Comparison of ENCODE assay signal across 8 mouse cellular contexts in genomic region chr4:46276851-46277581, GRCm38 (mm10).
DNase-seq lines count a peak whose midpoint lies in the region; ATAC-seq and TF ChIP-seq lines count a peak whose summit lies in the region.

No protein-coding gene starts in this region.

- peaks cover 55% of the 10 kb centered on the region for H3K27me3 ChIP-seq in forebrain, embryonic 12.5 days
- H3K27me3 ChIP-seq in forebrain, embryonic 16.5 days (replicated peaks; ENCODE audit: control insufficient read depth, insufficient read depth, low read length): 0 out of 2 replicates have a peak, but pooled peaks cover 5% of the 10 kb centered on the region
- H3K27me3 ChIP-seq in liver, embryonic 11.5 days (replicated peaks; ENCODE audit: control insufficient read depth, insufficient read depth, low read length): no peaks in the 10 kb centered on the region
- no peaks in the 10 kb centered on the region; the same call in 1 of the 2 replicates for H3K27me3 ChIP-seq in neural tube, embryonic 15.5 days (replicated peaks)

- no peak for TF ChIP-seq CTCF in layer of hippocampus, adult 2 months (conservative IDR thresholded peaks at IDR 0.05)

- ATAC-seq in forebrain, embryonic 12.5 days (ENCODE audit: low FRiP score): no peak
- ATAC-seq in forebrain, embryonic 16.5 days: no peak
- no peak for ATAC-seq in liver, embryonic 11.5 days (replicated peaks; ENCODE audit: low FRiP score)
- ATAC-seq in neural tube, embryonic 15.5 days (ENCODE audit: low FRiP score): no peak
- no peak for ATAC-seq in inflammation-experienced regulatory T-cells, adult 6 months

- 0 out of 2 replicates have a peak overlapping the region, but pooled peaks have one; percentile 16 for H3K4me2 ChIP-seq in forebrain, embryonic 12.5 days
- no peak overlapping the region for H3K4me2 ChIP-seq in forebrain, embryonic 16.5 days (ENCODE audit: low read length)
- H3K4me2 ChIP-seq in liver, embryonic 11.5 days: peak overlapping the region; percentile 37
- peak overlapping the region; percentile 7; the same call in 1 of the 2 replicates for H3K4me2 ChIP-seq in neural tube, embryonic 15.5 days

- no peak overlapping the region for H3K4me3 ChIP-seq in forebrain, embryonic 12.5 days (replicated peaks)
- no peak overlapping the region for H3K4me3 ChIP-seq in forebrain, embryonic 16.5 days (replicated peaks; ENCODE audit: low read length)
- no peak overlapping the region for H3K4me3 ChIP-seq in liver, embryonic 11.5 days (ENCODE audit: low read depth, low read length)
- no peak overlapping the region for H3K4me3 ChIP-seq in neural tube, embryonic 15.5 days (replicated peaks)
- no peak overlapping the region for H3K4me3 ChIP-seq in layer of hippocampus, adult 2 months

- peaks cover 11% of the 10 kb centered on the region; the same call in 1 of the 2 replicates for H3K4me1 ChIP-seq in forebrain, embryonic 12.5 days
- H3K4me1 ChIP-seq in forebrain, embryonic 16.5 days (replicated peaks; ENCODE audit: control insufficient read depth, insufficient read depth, low read length): no peaks in the 10 kb centered on the region; the same call in 1 of the 2 replicates
- no peaks in the 10 kb centered on the region for H3K4me1 ChIP-seq in liver, embryonic 11.5 days (replicated peaks; ENCODE audit: control insufficient read depth, insufficient read depth, low read length)
- H3K4me1 ChIP-seq in neural tube, embryonic 15.5 days: peaks cover 9% of the 10 kb centered on the region; the same call in 1 of the 2 replicates

- peak overlapping the region; percentile 30; the same call in 1 of the 2 replicates for H3K9ac ChIP-seq in forebrain, embryonic 12.5 days
- H3K9ac ChIP-seq in forebrain, embryonic 16.5 days (replicated peaks; ENCODE audit: low read depth, low read length): no peak overlapping the region
- H3K9ac ChIP-seq in liver, embryonic 11.5 days (ENCODE audit: low read depth, low read length): no peak overlapping the region
- H3K9ac ChIP-seq in neural tube, embryonic 15.5 days (replicated peaks): no peak overlapping the region

- no peak overlapping the region for H3K27ac ChIP-seq in forebrain, embryonic 12.5 days
- no peak overlapping the region for H3K27ac ChIP-seq in forebrain, embryonic 16.5 days (ENCODE audit: low read length)
- H3K27ac ChIP-seq in liver, embryonic 11.5 days (ENCODE audit: low read depth, low read length): no peak overlapping the region
- H3K27ac ChIP-seq in neural tube, embryonic 15.5 days (replicated peaks): no peak overlapping the region
- no peak overlapping the region for H3K27ac ChIP-seq in layer of hippocampus, adult 2 months

- no peaks in the 10 kb centered on the region for H3K36me3 ChIP-seq in forebrain, embryonic 12.5 days (replicated peaks)
- no peaks in the 10 kb centered on the region for H3K36me3 ChIP-seq in forebrain, embryonic 16.5 days (ENCODE audit: control insufficient read depth, insufficient read depth)
- no peaks in the 10 kb centered on the region for H3K36me3 ChIP-seq in liver, embryonic 11.5 days (ENCODE audit: control insufficient read depth, insufficient read depth, low read length)
- no peaks in the 10 kb centered on the region for H3K36me3 ChIP-seq in neural tube, embryonic 15.5 days

- whole genome bisulfite sequencing in forebrain, embryonic 12.5 days: 6% methylated on average over 19 of the region's 19 CpGs
- 5% methylated on average over 19 of the region's 19 CpGs for WGBS in forebrain, embryonic 16.5 days
- 11% methylated on average over 19 of the region's 19 CpGs for WGBS in liver, embryonic 11.5 days
- WGBS in neural tube, embryonic 15.5 days: 23% methylated on average over 19 of the region's 19 CpGs

- H3K9me3 ChIP-seq in forebrain, embryonic 12.5 days: no peaks in the 10 kb centered on the region
- no peaks in the 10 kb centered on the region for H3K9me3 ChIP-seq in forebrain, embryonic 16.5 days (ENCODE audit: control insufficient read depth, low read length)
- H3K9me3 ChIP-seq in liver, embryonic 11.5 days (ENCODE audit: control insufficient read depth, low read length): no peaks in the 10 kb centered on the region
- no peaks in the 10 kb centered on the region for H3K9me3 ChIP-seq in neural tube, embryonic 15.5 days (replicated peaks)

- intact Hi-C loops in heart, postnatal 25 days (cut with DNase I): no loop called here

- DNase-seq in adrenal gland, postnatal 14 days: peak; percentile 16
- peak; percentile 6 for DNase-seq in heart, postnatal 25 days (ENCODE audit: low spot score)
- no peak for DNase-seq in liver, embryonic 11.5 days (ENCODE audit: low spot score)
- DNase-seq in layer of hippocampus, adult 2 months (ENCODE audit: low spot score in 2 of 2): no peak

Comparison
In these comparisons a context has a peak if more than half of its experiments do, and no peak if none do; other contexts are left out.
1. DNase-seq: peak in adrenal gland, postnatal 14 days (single experiment) and heart, postnatal 25 days (single experiment); none in liver, embryonic 11.5 days (single experiment) and layer of hippocampus, adult 2 months (0 of 2).